Mouse (Mus musculus) mouse embryonic stem cell (cell line): ENCODE measurements around the gene Myh6.

Experiments used
- in situ Hi-C, 2 experiments: fragments of 300-500 bp; cut with MboI; formaldehyde crosslinking; loops; 1 replicate in 1 of 2; 3 replicates in 1 of 2; pipeline ENCODE4 v1.14.3; 2019 to 2020; ENCODE audit warnings: low sequenced_read_pairs in 2 of 2, low pct_unique_long_range_greater_than_20kb in 1 of 2, mixed read lengths in 1 of 2; ENCODE audit not compliant: unreplicated experiment in 1 of 2

Myh6 gene

DNA sequence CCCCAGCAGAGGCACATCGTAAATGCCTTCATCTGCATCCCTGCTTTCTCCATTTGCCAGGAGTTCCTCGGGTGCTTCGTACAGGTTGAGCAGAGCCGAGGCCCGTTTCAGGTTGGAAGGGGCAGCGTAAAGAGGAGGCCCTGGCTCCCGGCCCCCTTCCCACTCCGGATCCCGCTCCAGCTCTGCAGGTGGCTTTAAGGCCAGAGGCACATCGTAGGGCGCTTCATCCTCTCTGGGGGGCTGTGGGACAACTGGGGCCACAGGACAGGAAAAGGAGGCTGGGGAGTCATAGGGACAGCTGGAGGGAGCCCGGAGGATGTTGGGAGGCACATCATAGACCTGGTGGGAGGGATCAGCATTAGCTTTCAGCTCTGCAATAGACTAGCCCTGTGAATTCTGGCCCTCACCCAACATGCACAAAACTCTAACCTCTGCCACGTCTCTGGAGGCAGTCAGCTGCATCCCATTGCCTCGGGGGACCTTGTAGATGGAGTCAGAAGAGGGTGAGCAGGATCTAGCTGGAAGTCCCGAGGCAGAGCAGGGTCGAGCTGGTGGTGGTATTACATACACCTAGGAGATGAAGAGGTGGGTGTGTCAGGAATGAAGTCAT lies 46.5 kb downstream of the Myh6 start:
- in situ Hi-C loops = no loop called here

DNA sequence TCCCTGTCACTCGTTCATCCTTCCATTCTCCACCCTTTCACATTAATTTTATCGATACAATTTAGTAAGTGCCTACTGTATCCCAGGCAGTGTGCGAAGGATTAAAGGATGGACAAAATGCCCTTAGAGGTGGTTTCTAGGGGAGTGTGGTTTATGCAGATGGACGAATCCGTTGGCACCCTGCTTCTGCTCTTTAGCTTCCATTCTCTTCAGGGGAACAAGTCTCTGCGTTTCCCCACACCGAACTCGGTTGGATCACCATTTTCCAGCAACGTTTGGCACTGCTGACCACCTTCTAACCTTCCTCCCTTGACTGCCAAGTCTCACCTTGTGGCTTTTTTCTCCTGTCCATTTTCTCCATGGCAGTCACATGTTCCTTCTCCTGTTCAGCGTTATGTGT lies 53.4 kb downstream of the Myh6 start:
- in situ Hi-C loops = no loop called here

DNA sequence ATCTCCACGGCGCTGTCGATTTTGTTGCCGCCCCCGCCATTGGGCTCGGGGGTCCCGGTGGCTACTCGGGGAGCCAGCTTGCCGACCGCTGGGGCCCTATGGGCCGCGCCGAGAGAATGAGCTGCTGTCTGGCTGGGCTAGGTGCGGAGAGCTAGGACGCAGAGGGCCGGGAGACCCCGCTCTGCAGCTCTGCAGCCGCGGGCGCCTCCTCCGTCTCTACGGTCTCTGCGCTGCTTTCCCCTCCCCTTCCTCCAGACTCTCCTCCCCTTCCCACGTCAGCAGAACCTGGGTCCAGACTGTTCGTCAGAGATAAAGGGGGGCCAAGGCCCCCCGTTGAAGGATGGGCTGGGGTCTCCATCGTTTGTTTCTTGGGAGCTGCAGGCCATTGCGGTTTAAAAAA lies 53.8 kb downstream of the Myh6 start, which contains the start of gene Slc22a17:
Gene Slc22a17, minus strand, starts transcription at position 247 of the 400 bp plus-strand sequence.
- in situ Hi-C loops = no loop called here

DNA sequence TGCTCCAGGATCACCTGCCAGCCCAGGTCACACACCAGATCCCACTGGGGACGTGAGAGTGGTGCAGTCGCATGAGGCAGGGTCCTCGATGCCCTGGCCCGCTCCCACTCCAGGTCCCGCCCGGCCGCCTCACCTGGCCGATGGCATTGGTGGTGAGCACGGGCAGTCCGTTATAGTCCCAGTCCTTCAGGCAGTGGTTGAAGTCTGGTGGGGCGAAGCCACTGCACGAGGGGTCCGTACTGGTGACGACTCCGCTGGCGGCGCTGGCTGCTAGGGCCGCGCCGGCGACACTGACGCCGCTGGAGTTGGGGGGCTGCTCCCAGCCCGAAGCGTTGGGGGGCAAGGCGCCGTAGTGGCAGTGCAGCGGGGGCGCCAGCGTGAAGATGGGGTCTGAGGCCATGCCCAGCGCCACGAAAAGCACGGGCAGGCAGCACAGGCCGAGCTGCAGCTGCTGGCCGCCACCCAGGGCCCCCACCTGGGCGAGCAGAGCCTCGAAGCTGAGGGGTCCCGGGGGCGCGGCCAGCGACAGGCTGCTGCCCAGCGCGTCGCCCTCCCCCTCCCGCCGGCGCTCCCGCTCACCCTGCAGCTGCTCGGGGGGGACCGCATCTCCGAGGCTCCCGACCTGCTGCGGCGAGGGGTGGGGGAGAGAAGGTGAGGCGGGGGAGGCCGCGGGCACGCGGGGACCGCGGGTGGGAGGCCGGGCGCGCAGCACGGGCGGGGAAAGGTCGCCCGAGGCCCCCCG lies 54.4 kb downstream of the Myh6 start:
- in situ Hi-C loops = no loop called here

DNA sequence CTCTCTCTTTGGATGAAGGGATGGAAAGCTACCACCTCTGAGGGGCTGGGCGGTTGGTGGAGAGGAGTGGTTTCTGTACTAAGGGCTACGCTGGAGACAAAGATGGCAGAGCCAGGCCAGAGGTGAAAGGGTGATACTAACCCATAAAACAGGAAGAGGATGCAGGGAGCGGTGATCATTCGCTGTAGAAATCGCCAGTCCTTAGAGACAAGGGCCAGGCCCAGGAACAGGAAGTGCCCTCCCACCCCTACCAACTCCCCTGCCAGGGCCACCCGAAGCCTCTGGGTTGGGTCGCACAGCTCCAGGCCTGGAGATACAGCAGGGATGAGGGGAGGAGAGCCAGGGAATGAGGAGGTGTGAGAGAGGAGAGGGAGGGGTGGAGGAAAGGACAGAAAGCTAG lies 58.0 kb downstream of the Myh6 start:
- in situ Hi-C loops = no loop called here

DNA sequence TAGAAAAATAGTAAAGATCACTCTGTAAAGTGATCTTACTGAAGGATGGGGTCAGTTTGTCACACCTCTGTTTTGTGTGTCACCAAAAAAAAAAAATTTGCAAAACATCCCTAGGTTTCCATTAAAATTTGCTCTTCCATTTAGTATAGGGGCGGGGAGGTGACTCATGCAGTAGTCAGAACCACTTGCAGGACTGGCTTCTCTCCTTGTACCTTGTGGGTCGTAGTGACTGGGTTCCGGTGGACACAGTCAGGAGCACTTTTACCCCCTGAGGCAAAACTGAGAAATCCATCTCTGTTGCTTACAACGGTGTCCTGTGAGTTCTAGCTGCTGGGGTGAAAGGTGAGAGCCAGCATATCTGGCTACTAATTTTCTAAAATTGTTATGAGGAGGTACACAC lies 63.1 kb downstream of the Myh6 start:
- in situ Hi-C loops = loop anchor here (5.0 kb wide), 2 partner anchors 109 to 114 kb away; partner anchors contain the start of gene Ngdn (in 1 of the 2)

DNA sequence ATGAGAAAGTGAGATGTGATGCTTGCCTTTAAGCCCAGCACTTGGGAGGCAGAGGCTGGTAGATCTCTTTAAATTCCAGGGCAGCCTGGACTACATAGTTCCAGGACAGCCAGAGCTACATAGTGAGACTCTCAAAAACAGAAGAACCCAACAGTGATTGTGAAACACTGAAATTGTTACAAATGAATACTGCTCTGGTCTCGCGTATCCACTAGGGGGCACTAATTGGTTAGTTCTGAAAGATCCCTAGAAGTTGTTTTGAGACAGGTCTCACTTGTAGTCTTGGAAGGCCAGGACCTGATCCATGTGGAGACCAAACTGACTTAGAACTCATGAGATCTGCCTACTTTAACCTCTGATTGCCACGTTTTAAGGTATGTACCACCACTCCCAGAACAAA lies 66.3 kb downstream of the Myh6 start:
- in situ Hi-C loops = loop anchor here (5.0 kb wide), 2 partner anchors 112 to 117 kb away; partner anchors contain the start of gene Ngdn (in 1 of the 2)

DNA sequence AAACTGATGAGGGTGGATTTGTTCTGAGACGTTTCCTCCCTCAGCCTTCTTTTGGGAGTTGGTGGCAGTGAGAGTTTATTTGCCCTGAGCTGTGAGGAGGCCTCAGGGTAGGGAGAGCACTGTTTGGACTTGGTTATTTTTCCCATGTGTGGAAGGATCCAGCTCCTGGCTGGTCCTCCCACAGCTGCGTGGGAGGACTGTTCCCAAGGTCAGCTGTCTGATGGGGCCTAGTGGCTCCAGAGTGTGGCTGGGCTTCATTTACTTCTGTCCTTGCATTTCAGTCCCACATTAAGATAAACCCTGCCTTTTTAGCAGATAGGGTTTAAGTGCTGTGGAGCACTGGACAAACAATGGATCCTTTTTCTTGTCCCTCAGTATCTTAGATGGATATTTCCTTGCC lies 69.3 kb downstream of the Myh6 start:
- in situ Hi-C loops = no loop called here

DNA sequence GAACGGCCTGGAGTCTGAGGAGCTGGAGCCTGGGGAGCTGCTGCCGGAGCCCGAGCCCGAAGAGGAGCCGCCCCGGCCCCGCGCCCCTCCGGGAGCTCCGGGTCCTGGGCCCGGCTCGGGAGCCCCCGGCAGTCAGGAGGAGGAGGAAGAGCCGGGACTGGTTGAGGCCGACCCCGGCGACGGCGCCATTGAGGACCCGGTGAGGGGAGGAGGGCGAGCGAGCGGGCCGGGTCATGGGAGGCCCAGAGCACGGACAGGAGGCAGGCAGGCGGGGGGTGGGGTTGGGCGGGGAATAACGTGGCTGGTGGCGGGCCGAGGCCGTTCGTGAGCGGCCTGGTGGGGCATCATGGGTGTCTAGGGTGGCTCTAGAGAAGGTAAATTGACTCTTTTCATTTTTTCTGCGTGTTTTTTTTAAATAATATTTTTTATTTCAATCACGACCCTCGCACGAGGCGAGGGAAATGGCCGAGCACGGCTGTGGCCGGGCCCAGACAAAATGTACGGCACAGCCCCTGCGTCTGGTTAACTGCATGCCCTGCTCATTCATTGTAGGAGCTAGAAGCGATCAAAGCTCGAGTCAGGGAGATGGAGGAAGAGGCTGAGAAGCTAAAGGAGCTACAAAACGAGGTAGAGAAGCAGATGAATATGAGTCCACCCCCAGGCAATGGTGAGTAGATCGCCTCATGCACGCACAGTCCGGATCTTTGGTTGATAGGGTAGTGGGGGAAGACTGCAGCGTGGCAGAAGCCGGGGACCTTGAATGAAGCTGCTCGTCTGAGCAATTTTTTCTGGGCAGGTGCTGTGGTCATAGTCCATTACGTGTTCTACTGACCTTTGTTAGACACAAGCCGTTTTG lies 72.2 kb downstream of the Myh6 start:
- in situ Hi-C loops = no loop called here

DNA sequence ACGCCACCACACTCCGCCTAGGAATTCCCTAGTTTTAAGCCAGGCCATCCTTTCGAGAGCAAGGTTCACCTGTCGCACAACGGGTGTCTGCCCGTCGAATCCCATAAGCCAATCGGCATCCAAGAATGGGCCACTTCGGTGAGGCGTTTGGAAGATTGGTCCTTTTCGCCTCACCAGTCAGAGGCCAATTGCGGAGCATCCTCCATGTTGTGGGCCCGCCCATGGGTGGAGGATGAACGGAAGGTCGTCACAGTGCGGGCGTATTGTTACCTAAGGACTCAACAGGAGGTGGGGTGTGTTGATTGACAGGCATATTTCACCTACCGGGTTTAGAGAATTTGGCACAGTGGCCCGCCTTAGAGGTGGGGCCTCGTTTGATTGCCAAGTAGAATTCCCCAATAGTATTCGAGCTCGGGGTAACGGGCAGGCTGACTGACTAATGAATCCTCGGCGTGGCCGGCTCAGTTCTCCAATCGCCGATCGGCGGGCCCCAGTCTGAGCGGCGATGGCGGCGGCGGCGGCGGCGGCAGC lies 73.0 kb downstream of the Myh6 start:
- in situ Hi-C loops = no loop called here

DNA sequence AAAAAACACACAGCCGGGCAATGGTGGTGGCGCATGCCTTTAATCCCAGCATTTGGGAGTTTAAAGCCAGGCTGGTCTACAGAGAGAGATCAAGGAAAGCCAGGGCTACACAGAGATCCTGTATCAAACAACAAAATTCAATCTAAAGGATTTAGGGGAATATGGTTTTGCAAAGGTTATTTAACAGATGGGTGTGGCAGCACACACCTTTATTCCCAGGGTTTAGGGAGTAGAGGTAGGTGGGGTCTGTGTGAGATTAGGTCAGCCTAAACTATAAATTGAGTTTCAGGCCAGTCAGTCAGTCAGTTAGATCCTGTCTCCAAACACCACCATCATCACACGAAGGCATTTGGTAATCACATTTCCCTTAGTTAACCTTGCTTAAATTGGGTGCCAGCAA lies 74.5 kb downstream of the Myh6 start, which contains the start of gene Pabpn1:
Gene Pabpn1, plus strand, starts transcription at position 301 of the 400 bp plus-strand sequence.
- in situ Hi-C loops = no loop called here
